Mouse (Mus musculus) Patski (cell line): ENCODE results near the gene Senp2. TPM values are rescaled to one million over a fixed set of nuclear protein-coding genes. Genes with fewer than 3 reads are reported as not detected.

Source experiments
- ATAC-seq: fragments of 100-300 bp; one replicate; pipeline ENCODE4 v1.8.0; 2021
- CTCF ChIA-PET: fragments of 350-600 bp; sonication (Branson Sonifier 250); formaldehyde crosslinking; loops from one replicate; lab custom pipeline; 2022; ENCODE audit warnings: inconsistent platforms; lab: Charles Lee
- POLR2A ChIA-PET: fragments of 350-600 bp; sonication (Branson Sonifier 250); formaldehyde crosslinking; loops from one replicate; lab custom pipeline; 2022; ENCODE audit warnings: antibody characterized with exemption, inconsistent platforms; lab: Charles Lee
- DNase-seq: peaks from one replicate; pipeline ENCODE4 v3.0.0-alpha.2; 2011; ENCODE audit warnings: low read depth, low spot score
- H3K27me3 ChIP-seq: fragments of 371-371 bp; one replicate; pipeline ENCODE4 v1.5.1; 2021
- CTCF ChIP-seq: fragments of 100-300 bp; IDR thresholded peaks from one replicate; pipeline ENCODE4 v1.5.1; 2021
- in situ Hi-C: fragments of 300-500 bp; cut with MboI; formaldehyde crosslinking; loops from 3 replicates; pipeline ENCODE4 v1.11.1; 2018; ENCODE audit warnings: low pct_unique_long_range_greater_than_20kb, mixed read lengths
- polyA plus RNA-seq: library from polyadenylated mRNA; unstranded; gene quantifications from one replicate; pipeline ENCODE4 v1.2.3, GENCODE M21; 2021

The Senp2 gene
- polyA plus RNA-seq = 35.3 TPM

GRCm38 (mm10) chr16:22009099-22009584, at the start of gene Senp2:
Gene Senp2 (plus strand): TSS chr16:22009484.
- in situ Hi-C loops = no loop called here
- DNase-seq = peak; percentile 99
- peak; percentile 98 for ATAC-seq
- H3K27me3 ChIP-seq = no peaks in the 10 kb centered on the region
- ChIA-PET POLR2A (no interaction called here), CTCF (interaction anchor here (1.4 kb wide), 1 partner anchor 9 kb away, joined by 4 read pairs; no protein-coding TSS in a partner anchor)
- TF ChIP-seq CTCF = no peak

- ChIA-PET CTCF (no interaction called here), POLR2A (interaction anchor here (0.7 kb wide), 1 partner anchor 92 kb away, joined by 3 read pairs; no protein-coding TSS in a partner anchor)
- peaks cover 4% of the 10 kb centered on the region for H3K27me3 ChIP-seq
- TF ChIP-seq CTCF = no peak
- ATAC-seq (no peak), DNase-seq (no peak)
- in situ Hi-C loops = no loop called here
Observed at GRCm38 (mm10) chr16:21965576-21965975, 43.7 kb upstream of the Senp2 start.

GRCm38 (mm10) chr16:21969874-21970273, 39.4 kb upstream of the Senp2 start:
- no peak for TF ChIP-seq CTCF
- DNase-seq (no peak), ATAC-seq (no peak)
- H3K27me3 ChIP-seq = no peaks in the 10 kb centered on the region
- in situ Hi-C loops = no loop called here
- CTCF ChIA-PET = no interaction called here
- POLR2A ChIA-PET = no interaction called here

GRCm38 (mm10) chr16:21970536-21970935, 38.7 kb upstream of the Senp2 start:
- in situ Hi-C loops = no loop called here
- DNase-seq (no peak), ATAC-seq (no peak)
- ChIA-PET POLR2A (no interaction called here), CTCF (no interaction called here)
- no peak for TF ChIP-seq CTCF
- no peaks in the 10 kb centered on the region for H3K27me3 ChIP-seq

DNA sequence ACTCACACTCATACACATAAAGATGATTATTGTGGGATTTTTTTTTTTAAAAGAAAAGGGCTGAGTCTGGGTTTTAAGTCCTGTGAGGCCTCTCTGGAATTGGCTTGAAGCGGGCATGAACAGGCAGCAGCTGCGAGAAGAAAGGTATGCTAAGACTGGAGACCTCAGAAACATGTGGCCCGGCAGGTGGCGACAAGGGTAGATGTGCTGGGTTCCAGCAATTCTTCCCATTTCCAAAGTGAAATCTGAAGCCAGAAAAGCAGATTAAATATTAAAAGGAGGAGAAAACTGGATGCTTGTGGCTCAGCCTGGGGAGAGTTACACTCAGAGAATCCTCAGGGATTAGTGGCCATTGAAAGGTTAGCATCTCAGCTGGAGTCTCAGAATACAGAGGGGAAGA, 37.8 kb upstream of the Senp2 start:
- ATAC-seq (no peak), DNase-seq (no peak)
- ChIA-PET POLR2A (interaction anchor here (0.6 to 0.9 kb wide), 2 partner anchors 39 to 41 kb away, joined by 3 read pairs; no protein-coding TSS in a partner anchor), CTCF (interaction anchor here (0.9 to 1.0 kb wide), 2 partner anchors 12 to 41 kb away, joined by 3 to 4 read pairs; no protein-coding TSS in a partner anchor)
- H3K27me3 ChIP-seq = no peaks in the 10 kb centered on the region
- peak; percentile 52 for TF ChIP-seq CTCF
- in situ Hi-C loops = no loop called here

DNA sequence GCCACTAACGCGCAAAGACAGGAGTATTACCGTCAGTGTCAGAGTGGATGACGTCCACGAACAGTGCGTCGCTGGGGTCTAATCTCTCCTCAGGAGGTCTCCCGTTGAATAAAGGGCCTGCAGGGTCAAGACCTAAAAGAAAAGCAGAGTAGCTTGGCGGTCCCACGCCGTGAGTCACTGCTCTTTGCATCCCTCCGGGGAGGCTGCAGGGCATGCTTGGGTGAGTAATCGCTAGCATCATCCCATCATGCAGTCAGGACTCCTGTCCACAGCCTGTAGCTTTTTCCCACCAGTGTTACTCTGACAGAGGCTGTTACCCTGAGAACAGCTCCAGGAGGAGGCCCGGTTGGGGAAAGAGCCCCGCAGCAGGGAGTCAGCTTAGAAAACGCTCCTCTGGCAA, 33.1 kb upstream of the Senp2 start:
- DNase-seq (peak; percentile 81), ATAC-seq (peak; percentile 92)
- in situ Hi-C loops = no loop called here
- POLR2A ChIA-PET = no interaction called here
- no peak for TF ChIP-seq CTCF
- CTCF ChIA-PET = interaction anchor here (1.3 to 1.8 kb wide), 2 partner anchors 10 to 15 kb away, joined by 3 to 5 read pairs; no protein-coding TSS in a partner anchor
- no peaks in the 10 kb centered on the region for H3K27me3 ChIP-seq

- DNase-seq (no peak), ATAC-seq (no peak)
- in situ Hi-C loops = no loop called here
- H3K27me3 ChIP-seq = no peaks in the 10 kb centered on the region
- ChIA-PET CTCF (interaction anchor here (1.3 to 1.8 kb wide), 2 partner anchors 9 to 14 kb away, joined by 3 to 5 read pairs; no protein-coding TSS in a partner anchor), POLR2A (no interaction called here)
- TF ChIP-seq CTCF = no peak
Observed at GRCm38 (mm10) chr16:21977347-21977746, 31.9 kb upstream of the Senp2 start.

- no peak for TF ChIP-seq CTCF
- in situ Hi-C loops = no loop called here
- DNase-seq = no peak
- no peak for ATAC-seq
- no peaks in the 10 kb centered on the region for H3K27me3 ChIP-seq
- CTCF ChIA-PET = interaction anchor here (1.1 to 1.7 kb wide), 3 partner anchors 9 to 12 kb away, joined by 3 to 5 read pairs (median 3); partner anchors contain the start of gene Liph
- POLR2A ChIA-PET = interaction anchor here (1.0 kb wide), 1 partner anchor 22 kb away, joined by 3 read pairs; no protein-coding TSS in a partner anchor
Observed at GRCm38 (mm10) chr16:21983146-21983545, 26.1 kb upstream of the Senp2 start.

GRCm38 (mm10) chr16:21983581-21983980, 25.7 kb upstream of the Senp2 start:
- in situ Hi-C loops = no loop called here
- no peak for TF ChIP-seq CTCF
- ATAC-seq (no peak), DNase-seq (no peak)
- CTCF ChIA-PET = interaction anchor here (0.7 to 1.7 kb wide), 4 partner anchors 9 to 92 kb away, joined by 3 to 5 read pairs (median 4); partner anchors contain the start of gene Liph
- POLR2A ChIA-PET = interaction anchor here (1.0 kb wide), 1 partner anchor 22 kb away, joined by 3 read pairs; no protein-coding TSS in a partner anchor
- H3K27me3 ChIP-seq = no peaks in the 10 kb centered on the region

GRCm38 (mm10) chr16:21984091-21984490, 25.2 kb upstream of the Senp2 start:
- TF ChIP-seq CTCF = no peak
- CTCF ChIA-PET = interaction anchor here (0.7 to 1.7 kb wide), 4 partner anchors 10 to 92 kb away, joined by 3 to 5 read pairs (median 4); partner anchors contain the start of gene Liph
- in situ Hi-C loops = no loop called here
- no peaks in the 10 kb centered on the region for H3K27me3 ChIP-seq
- no peak for ATAC-seq
- DNase-seq = no peak
- POLR2A ChIA-PET = no interaction called here

DNA sequence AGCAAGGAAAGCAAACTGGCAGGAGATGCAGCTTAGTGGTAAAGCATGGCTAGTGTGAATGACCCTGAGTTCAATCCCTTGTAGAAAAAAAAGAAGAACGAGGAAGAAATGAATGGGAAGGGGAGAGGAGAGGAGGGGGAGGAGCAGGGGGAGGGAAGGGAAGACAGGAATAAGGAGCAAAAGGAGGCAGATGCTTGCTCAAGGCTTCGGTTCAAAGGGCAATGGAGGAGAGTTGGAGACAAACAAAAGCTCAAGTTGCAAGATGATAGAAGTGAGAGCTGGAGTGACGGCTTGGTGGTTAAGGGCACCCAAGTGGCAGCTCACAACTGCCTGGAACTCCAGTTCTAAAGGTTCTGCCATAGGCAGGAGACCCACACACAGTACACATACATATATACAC, 23.1 kb upstream of the Senp2 start:
- ATAC-seq = no peak
- H3K27me3 ChIP-seq = no peaks in the 10 kb centered on the region
- DNase-seq = no peak
- CTCF ChIA-PET = interaction anchor here (0.6 to 2.2 kb wide), 2 partner anchors 10 to 15 kb away, joined by 3 to 5 read pairs; no protein-coding TSS in a partner anchor
- POLR2A ChIA-PET = interaction anchor here (1.2 kb wide), 1 partner anchor 27 kb away, joined by 4 read pairs; no protein-coding TSS in a partner anchor
- no peak for TF ChIP-seq CTCF
- in situ Hi-C loops = no loop called here
